Mouse (Mus musculus) forebrain, embryonic 15.5 days (tissue): ENCODE data around the gene Unc13d. TPM values are rescaled to one million over a fixed set of nuclear protein-coding genes. Genes with fewer than 3 reads are reported as not detected.

ENCODE experiments used
- polyA plus RNA-seq: library from polyadenylated mRNA; unstranded; fragments of >200 nt; fragmentation: Nextera tagmentation; extraction: Ambion mirVana; gene quantifications from 2 replicates; pipeline ENCODE4 v1.2.1, GENCODE M21; 2015

The Unc13d gene
- polyA plus RNA-seq, 1 experiment from 2014 or later = 0.70 TPM

Other genes with a start within 250 kb of the Unc13d start
- gene Myo15b, start 219.6 kb downstream of the Unc13d start, polyA plus RNA-seq = 0.17 TPM in 1 of 2 replicates, not detected in the other
- gene Smim5, start 178.0 kb downstream of the Unc13d start, polyA plus RNA-seq = 1.2 and 2.5 TPM in 2 replicates
- gene Smim6, start 165.9 kb downstream of the Unc13d start, polyA plus RNA-seq = 0.94 and 1.1 TPM in 2 replicates
- gene Sap30bp, start 144.7 kb downstream of the Unc13d start, polyA plus RNA-seq = 53.3 and 53.6 TPM in 2 replicates
- 24.6 and 29.2 TPM in 2 replicates for gene Recql5, start 144.5 kb downstream of the Unc13d start, polyA plus RNA-seq
- gene Itgb4, start 103.3 kb downstream of the Unc13d start, polyA plus RNA-seq = 0.52 and 0.69 TPM in 2 replicates
- 58.9 and 64.2 TPM in 2 replicates for gene Galk1, start 65.2 kb downstream of the Unc13d start, polyA plus RNA-seq
- gene H3f3b, start 50.0 kb downstream of the Unc13d start, polyA plus RNA-seq = 2,534 and 2,591 TPM in 2 replicates
- 40.4 and 40.8 TPM in 2 replicates for gene Unk, start 47.6 kb downstream of the Unc13d start, polyA plus RNA-seq
- gene Wbp2, start 9.0 kb upstream of the Unc13d start, polyA plus RNA-seq = 138 and 144 TPM in 2 replicates
- gene Trim47, start 49.2 kb upstream of the Unc13d start, polyA plus RNA-seq = 7.0 and 7.7 TPM in 2 replicates
- 1.6 and 1.9 TPM in 2 replicates for gene Trim65, start 53.2 kb upstream of the Unc13d start, polyA plus RNA-seq
- gene Mrpl38, start 60.9 kb upstream of the Unc13d start, polyA plus RNA-seq = 77.7 and 78.5 TPM in 2 replicates
- 71.4 and 73.5 TPM in 2 replicates for gene Fbf1, start 90.2 kb upstream of the Unc13d start, polyA plus RNA-seq
- gene Ten1, start 120.9 kb upstream of the Unc13d start, polyA plus RNA-seq = 81.5 and 91.7 TPM in 2 replicates
- gene Acox1, start 121.1 kb upstream of the Unc13d start, polyA plus RNA-seq = 51.3 and 54.5 TPM in 2 replicates
- 0.19 and 0.33 TPM in 2 replicates for gene Evpl, start 160.1 kb upstream of the Unc13d start, polyA plus RNA-seq
- 68.9 and 71.5 TPM in 2 replicates for gene Srp68, start 196.3 kb upstream of the Unc13d start, polyA plus RNA-seq
- gene Galr2, start 203.0 kb upstream of the Unc13d start, polyA plus RNA-seq = 0.29 TPM in 1 of 2 replicates, not detected in the other
- 109 and 114 TPM in 2 replicates for gene Exoc7, start 229.3 kb upstream of the Unc13d start, polyA plus RNA-seq